Mouse (Mus musculus): Measurements from ENCODE around the gene Gfm2.

DNA sequence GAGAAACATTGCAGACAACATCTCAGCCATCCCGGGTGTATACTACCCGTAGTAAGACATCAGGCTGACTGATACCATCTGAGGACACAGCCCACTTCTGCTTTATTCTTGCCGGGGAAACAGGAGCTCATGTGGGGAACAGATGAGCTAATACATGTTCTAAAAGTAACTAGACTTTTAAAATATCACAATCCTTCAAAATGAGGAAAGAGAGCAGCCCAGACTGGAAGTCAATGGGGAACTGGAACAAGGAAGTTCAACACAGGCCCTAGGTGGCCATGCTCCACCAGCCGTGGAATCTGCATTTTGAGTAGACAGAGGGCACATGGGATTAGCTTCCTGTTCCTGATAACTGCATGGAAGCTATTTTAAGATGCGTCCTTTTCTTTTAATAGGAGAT lies 50.0 kb downstream of the Gfm2 start:
- no peak for TF ChIP-seq CTCF (IDR thresholded peaks at IDR 0.05; ENCODE audit: low read depth)
- TF ChIP-seq EP300 (optimal IDR thresholded peaks at IDR 0.05) = no peak

Measured in stomach, postnatal 0 days (tissue).